Mouse (Mus musculus): ENCODE measurements around the gene Hist1h1e.
A peak's percentile ranks its signal among the peaks of the same experiment; 100 is the strongest.
"Not testable (repeated sequence)": the region's sequence is repeated elsewhere in the genome, so short reads cannot be mapped to it uniquely, and the experiment has no call there.

Hist1h1e gene

DNA sequence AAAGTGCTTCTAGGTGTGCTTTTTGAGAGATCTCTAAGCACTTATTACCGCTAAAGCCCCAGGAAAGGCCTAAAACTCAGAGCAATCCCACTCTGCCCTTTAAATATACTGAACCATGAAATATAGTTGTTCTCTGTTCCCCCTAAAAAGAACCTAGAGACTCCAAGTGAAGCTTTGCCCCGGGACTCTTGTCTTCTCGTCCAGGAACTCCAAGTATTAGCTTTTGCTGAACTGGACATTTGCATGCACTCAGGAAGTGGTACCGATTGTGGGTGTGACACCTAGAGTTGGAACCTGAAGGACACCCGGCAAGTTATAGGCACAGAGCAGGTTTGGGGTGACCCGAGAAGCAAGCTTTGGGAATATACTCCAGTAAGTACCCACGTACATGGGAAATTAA lies 31.2 kb downstream of the Hist1h1e start:
- no peak for DNase-seq

DNA sequence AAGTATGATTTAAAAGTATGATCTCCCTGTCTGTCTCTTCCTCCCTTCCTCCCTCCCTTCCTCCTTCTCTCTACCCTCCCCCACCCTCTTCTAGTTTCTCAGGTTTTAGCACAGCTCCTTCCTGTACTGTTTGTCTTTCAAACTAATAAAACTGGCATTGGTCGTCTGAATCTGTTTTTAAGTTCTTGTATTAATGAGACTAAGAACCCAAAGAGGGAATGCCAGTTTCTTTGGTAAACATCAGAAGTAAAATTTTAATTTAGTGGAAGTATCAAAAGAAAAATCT lies 35.5 kb downstream of the Hist1h1e start:
- no peak for DNase-seq

DNA sequence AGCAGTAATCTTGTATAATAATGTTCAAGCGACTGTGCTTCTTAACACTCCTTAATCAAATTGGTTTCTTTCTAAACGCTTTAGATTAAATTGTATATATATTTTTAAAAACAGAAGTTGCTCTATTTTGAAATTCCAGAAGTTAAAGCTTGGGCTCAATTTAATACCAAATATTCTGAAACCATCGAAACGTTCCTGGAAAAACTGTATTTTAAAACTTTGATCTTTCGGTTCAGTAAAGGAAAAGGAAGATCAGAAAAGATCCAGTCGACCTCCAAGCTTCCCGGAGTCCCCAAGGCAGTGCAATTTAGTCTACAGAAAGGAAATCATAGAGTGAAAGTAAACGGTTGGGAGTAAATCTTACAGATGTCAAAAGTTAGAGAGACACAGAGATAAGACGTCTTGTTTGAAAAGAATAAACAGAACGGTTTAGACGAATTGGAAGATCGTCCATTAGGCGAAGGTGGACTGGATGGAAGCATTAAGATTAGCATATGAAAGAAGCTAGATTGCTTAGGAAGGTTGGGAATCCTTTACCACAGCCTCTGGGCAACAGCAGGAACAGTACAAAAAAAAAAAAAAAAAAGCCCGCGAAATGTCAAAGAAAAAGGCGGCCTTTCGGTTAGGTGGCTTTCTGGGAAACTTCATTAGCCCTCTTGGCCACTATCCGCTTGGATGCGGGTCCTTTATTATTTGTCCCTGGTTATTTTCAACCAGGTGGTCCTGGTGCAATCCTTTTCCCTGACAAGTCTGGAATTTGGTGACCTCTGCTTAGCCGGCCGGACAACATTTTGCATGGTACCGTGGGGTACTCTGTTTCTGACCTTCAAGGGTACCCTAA lies 36.0 kb downstream of the Hist1h1e start:
- DNase-seq, result peak; percentile 34

- peak; percentile 85 for DNase-seq
Observed at GRCm38 (mm10) chr13:23585442-23586098, 36.8 kb downstream of the Hist1h1e start.

DNA sequence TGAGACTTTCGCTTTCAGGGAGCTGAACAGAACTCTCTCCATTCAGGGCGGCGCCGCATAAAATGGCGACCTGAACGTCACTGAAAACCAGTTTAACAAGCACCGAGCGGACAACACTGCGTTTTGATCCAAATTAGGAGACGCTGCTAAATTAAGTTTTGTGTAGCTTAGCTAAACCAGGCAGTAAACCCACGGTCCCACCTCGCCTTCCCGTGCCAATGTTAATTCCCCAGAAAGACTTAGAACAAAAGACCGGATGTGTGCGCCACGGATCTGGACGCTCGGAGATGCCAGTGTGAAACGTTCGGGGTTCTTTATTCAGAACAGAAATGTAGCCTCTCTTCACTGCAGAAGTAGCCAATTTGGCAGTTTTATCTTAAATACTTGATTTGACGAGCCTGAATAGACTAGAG lies 37.3 kb downstream of the Hist1h1e start:
- DNase-seq, result peak; percentile 70

- no peak for DNase-seq
Observed at GRCm38 (mm10) chr13:23584331-23584730, 38.0 kb downstream of the Hist1h1e start.

- no peak for DNase-seq
Observed at GRCm38 (mm10) chr13:23583387-23584068, 38.8 kb downstream of the Hist1h1e start.

DNA sequence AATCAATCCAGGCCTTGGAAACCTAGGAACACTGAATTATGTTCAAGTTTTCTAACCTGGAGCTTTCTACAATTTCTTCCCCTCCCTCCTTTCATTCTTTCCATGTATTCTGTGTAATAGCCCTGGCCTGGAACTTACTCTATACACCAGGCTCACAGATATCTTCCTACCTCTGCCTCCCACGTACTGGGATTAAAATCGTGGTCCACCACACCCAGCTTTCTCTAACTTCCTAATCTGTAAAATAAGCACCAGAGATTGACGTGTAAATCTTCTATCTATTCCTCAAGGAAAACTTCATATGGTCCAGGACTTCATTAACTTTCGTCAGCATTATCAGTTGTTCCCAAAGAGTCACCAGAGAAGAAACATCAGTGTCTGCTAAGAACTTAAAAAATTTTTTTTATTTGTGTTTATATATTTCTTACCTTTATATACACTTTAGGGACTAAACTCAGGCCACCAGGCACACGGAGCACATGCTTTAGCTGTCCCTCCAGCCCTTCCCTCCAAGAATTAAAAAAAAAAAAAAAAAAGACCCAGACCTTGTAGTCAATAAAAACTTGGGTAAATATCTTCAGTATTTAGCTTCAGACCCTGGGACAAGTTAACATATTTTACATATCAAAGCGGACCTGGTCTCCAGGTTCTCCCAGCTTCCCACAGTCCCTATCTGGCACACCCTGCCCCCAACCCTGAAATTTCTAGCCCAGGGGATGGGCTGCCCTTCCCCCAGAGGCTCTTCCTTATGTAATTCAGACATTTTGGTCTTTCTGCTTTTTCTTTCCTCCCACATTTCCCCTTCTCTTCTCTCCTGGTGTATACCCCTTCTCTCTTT lies 39.9 kb downstream of the Hist1h1e start:
- no peak for DNase-seq

- peak; percentile 98 for DNase-seq
Observed at GRCm38 (mm10) chr13:23581408-23582218, 40.7 kb downstream of the Hist1h1e start, which contains the start of gene Hist1h4d. Hist1h4d (plus strand) TSS chr13:23581598.

- no peak for DNase-seq
Observed at GRCm38 (mm10) chr13:23577835-23578234, 44.5 kb downstream of the Hist1h1e start.

- no peak for DNase-seq
Observed at GRCm38 (mm10) chr13:23576906-23577639, 45.3 kb downstream of the Hist1h1e start.

- DNase-seq, result no peak
Observed at GRCm38 (mm10) chr13:23576351-23576881, 45.9 kb downstream of the Hist1h1e start.

DNA sequence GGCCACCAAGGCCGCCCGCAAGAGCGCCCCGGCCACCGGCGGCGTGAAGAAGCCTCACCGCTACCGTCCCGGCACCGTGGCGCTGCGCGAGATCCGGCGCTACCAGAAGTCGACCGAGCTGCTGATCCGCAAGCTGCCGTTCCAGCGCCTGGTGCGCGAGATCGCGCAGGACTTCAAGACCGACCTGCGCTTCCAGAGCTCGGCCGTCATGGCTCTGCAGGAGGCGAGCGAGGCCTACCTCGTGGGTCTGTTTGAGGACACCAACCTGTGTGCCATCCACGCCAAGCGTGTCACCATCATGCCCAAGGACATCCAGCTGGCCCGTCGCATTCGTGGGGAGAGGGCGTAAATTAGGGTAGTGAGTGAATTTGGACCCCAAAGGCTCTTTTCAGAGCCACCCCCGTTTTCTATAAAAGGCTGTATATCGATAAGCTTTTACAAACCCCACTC lies 46.5 kb downstream of the Hist1h1e start:
- DNase-seq, result not testable (repeated sequence)

- DNase-seq, result peak; percentile 32
Observed at GRCm38 (mm10) chr13:23575271-23575851, 47.0 kb downstream of the Hist1h1e start, which contains the start of gene Hist1h3d. Hist1h3d (plus strand) TSS chr13:23575763.

- not testable (repeated sequence) for DNase-seq
Observed at GRCm38 (mm10) chr13:23574546-23575170, 47.7 kb downstream of the Hist1h1e start.

DNA sequence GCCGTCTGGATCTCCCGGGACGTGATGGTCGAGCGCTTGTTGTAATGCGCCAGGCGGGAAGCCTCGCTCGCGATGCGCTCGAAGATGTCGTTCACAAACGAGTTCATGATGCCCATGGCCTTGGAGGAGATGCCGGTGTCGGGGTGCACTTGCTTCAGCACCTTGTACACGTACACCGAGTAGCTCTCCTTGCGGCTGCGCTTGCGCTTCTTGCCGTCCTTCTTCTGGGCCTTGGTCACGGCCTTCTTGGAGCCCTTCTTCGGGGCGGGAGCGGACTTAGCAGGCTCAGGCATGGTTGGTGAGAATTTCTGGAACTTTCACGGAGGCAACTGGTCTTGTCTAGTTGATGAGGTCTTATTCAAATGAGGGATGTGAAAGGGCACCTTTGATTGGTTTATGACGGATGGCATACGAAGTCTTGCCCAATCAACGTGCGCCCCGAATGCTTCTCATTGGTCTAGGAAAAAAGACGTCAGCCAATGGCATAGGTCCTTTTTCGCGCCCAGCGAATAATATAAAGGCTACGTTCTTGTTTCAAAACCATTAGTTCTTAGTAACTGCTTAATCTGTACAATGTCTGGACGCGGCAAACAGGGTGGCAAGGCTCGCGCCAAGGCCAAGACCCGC lies 48.3 kb downstream of the Hist1h1e start, which contains the start of the genes Hist1h2bf and Hist1h2ad:
TSS of gene Hist1h2bf (minus strand) at position 299 of the 627 bp plus-strand sequence.
TSS of gene Hist1h2ad (plus strand) at position 484 of the 627 bp plus-strand sequence.
- DNase-seq, result peak; percentile 79

- not testable (repeated sequence) for DNase-seq
Observed at GRCm38 (mm10) chr13:23573034-23573897, 49.1 kb downstream of the Hist1h1e start.
